Mouse (Mus musculus) monocyte, adult 5-6 weeks (primary cell): Measurements from ENCODE around the gene BC034090. TPM values are rescaled to one million over a fixed set of nuclear protein-coding genes. Genes with fewer than 3 reads are reported as not detected.

Source experiments
- total RNA-seq: library from RNA; stranded (forward); fragments of 200-1000, 200-491, 200-594 nt; gene quantifications from 3 replicates; pipeline ENCODE4 v1.2.3, GENCODE M21; 2017

BC034090 gene
- total RNA-seq, 1 experiment from 2014 or later, result 0.48 TPM

Other genes starting within 250 kb of the BC034090 start
- 118 to 240 TPM (median 139 TPM) in 3 replicates for gene Ier5, start 144.8 kb downstream of the BC034090 start, total RNA-seq
- gene Mr1, start 97.6 kb downstream of the BC034090 start, total RNA-seq, result 8.6 to 21.8 TPM (median 18.3 TPM) in 3 replicates
- gene Stx6, start 85.7 kb downstream of the BC034090 start, total RNA-seq, result 54.9 to 89.5 TPM (median 66.6 TPM) in 3 replicates
- gene Xpr1, start 173.0 kb upstream of the BC034090 start, total RNA-seq, result 42.1 to 64.1 TPM (median 60.5 TPM) in 3 replicates